Mouse (Mus musculus): Measurements from ENCODE around the gene Tspan18. TPM values are rescaled to one million over a fixed set of nuclear protein-coding genes. Genes with fewer than 3 reads are reported as not detected.
A peak's percentile ranks its signal among the peaks of the same experiment; 100 is the strongest.

Tspan18 gene
- polyA plus RNA-seq, 1 experiment from 2014 or later: 30.3 TPM

DNA sequence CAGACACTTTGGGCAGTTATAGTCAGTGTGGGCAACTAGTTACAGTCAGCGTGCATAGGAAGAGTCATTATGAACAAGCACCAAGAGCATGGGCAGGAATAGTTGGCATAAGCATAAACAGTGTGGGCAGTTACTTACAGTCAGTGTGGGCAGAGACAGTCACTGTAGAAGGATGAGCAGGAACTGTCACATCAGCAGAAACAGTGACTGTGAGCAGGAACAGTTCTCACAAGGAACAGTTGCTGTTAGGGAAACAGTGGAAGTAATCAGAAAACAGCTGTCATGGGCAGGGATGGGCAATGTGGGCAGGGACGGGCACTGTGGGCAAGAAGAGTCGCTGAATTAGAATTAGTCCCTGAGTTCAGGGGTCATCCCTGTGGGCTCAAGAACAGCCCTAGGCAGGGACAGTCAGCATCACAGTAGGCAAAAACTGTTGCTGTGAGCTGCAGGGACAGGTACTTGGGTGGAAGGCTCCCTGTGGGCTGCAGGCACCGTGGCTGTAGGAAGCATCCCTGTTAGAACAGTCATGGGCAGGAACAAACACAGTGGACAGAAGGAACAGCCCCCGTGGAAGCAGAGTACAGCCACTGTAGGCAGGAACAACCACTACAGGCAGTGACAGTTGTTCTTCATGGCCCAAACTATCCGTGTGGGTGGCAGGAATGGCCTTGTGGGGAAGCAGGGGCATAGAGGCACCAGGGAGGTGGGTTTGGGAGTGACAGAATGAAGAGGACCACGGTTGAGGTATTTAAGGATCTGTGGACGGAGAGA is 18.8 kb upstream of the Tspan18 start:
- 76% methylated on average over 8 of the region's 8 CpGs for WGBS
- no peak overlapping the region for H3K9ac ChIP-seq (replicated peaks; ENCODE audit: low read depth, low read length)
- no peak overlapping the region for H3K4me2 ChIP-seq (replicated peaks; ENCODE audit: low read depth, low read length)
- H3K36me3 ChIP-seq (ENCODE audit: control insufficient read depth, insufficient read depth, low read length): no peaks in the 10 kb centered on the region
- no peaks in the 10 kb centered on the region for H3K27me3 ChIP-seq (ENCODE audit: control insufficient read depth, insufficient read depth, low read length)
- H3K27ac ChIP-seq (ENCODE audit: low read length): no peak overlapping the region
- no peak overlapping the region for H3K4me3 ChIP-seq (ENCODE audit: low read depth, low read length)
- no peak for ATAC-seq (ENCODE audit: insufficient number of reproducible peaks, insufficient read depth, low FRiP score, low read depth)
- no peaks in the 10 kb centered on the region for H3K4me1 ChIP-seq (ENCODE audit: control insufficient read depth, insufficient read depth, low read length)
- no peaks in the 10 kb centered on the region for H3K9me3 ChIP-seq (ENCODE audit: control insufficient read depth, low read depth, low read length)

DNA sequence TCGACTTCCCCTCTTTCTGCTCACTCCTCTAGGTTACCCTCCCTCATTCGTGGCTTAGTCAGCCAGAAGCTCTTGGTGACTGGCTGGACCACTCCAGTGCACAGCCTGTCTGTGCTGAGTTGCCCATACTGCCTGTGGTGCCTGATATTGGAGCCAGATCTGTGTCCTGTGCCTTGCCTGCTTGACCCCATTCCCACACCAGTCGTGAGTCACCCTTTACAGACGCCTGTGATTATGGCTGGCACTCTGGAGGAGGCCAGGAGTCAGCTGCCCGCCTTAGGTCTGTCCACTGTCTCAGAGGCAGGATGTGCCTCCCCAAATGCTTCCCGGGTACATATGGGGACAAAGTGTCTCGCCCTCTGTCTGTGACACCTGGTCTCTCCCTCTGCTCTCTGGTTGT is 17.0 kb upstream of the Tspan18 start:
- 60% methylated on average over 7 of the region's 7 CpGs for WGBS
- Histone ChIP-seq H3K27ac (ENCODE audit: low read length) (no peak overlapping the region), H3K4me1 (ENCODE audit: control insufficient read depth, insufficient read depth, low read length) (no peaks in the 10 kb centered on the region), H3K9ac (replicated peaks; ENCODE audit: low read depth, low read length) (no peak overlapping the region), H3K36me3 (ENCODE audit: control insufficient read depth, insufficient read depth, low read length) (no peaks in the 10 kb centered on the region), H3K27me3 (ENCODE audit: control insufficient read depth, insufficient read depth, low read length) (no peaks in the 10 kb centered on the region), H3K4me2 (replicated peaks; ENCODE audit: low read depth, low read length) (no peak overlapping the region), H3K9me3 (ENCODE audit: control insufficient read depth, low read depth, low read length) (no peaks in the 10 kb centered on the region), H3K4me3 (ENCODE audit: low read depth, low read length) (no peak overlapping the region)
- ATAC-seq (ENCODE audit: insufficient number of reproducible peaks, insufficient read depth, low FRiP score, low read depth): no peak

DNA sequence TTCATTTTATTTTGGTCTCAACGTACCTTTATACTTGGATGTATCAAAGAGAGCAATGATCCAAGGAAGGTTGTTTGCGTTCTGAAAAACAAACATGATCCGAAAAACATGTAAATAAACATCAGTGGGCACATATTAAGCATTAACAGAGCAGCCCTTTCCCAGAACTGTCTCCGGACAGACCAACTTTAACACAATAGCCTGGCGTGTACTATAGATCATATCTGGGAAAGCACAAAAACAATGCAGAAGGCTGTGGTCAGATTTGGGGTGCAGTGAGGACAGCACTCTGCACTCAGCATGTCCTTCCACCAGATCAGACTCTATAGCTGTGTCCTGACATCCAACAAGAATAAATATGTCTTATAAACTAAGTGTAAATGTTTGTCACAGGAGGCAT is 12.7 kb upstream of the Tspan18 start:
- Histone ChIP-seq H3K27me3 (ENCODE audit: control insufficient read depth, insufficient read depth, low read length) (no peaks in the 10 kb centered on the region), H3K36me3 (ENCODE audit: control insufficient read depth, insufficient read depth, low read length) (no peaks in the 10 kb centered on the region), H3K27ac (ENCODE audit: low read length) (no peak overlapping the region), H3K4me3 (ENCODE audit: low read depth, low read length) (no peak overlapping the region), H3K4me2 (replicated peaks; ENCODE audit: low read depth, low read length) (no peak overlapping the region), H3K9ac (replicated peaks; ENCODE audit: low read depth, low read length) (no peak overlapping the region), H3K9me3 (ENCODE audit: control insufficient read depth, low read depth, low read length) (no peaks in the 10 kb centered on the region), H3K4me1 (ENCODE audit: control insufficient read depth, insufficient read depth, low read length) (no peaks in the 10 kb centered on the region)
- WGBS: 74% methylated on average over 5 of the region's 5 CpGs
- ATAC-seq (ENCODE audit: insufficient number of reproducible peaks, insufficient read depth, low FRiP score, low read depth): no peak

DNA sequence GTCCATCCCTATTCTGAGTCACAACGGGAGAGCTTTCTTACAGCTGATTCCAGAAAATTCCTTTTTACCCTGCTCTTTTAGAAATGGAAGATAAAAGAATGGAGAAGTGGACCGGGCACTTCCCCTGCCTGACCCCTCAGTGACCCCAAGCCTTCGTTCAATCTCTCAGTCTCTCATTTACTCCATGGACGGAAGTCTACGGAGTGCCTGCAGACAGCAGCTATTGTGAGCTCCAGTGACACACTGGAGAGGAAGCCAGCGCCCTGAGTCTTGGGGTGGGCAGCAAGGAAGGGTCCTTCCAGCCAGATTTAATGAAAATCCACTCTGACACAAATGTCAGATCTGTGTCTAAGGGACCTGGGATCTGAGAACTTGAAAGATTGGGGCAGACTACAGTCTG is 12.3 kb upstream of the Tspan18 start:
- Histone ChIP-seq H3K9ac (replicated peaks; ENCODE audit: low read depth, low read length) (no peak overlapping the region), H3K27me3 (ENCODE audit: control insufficient read depth, insufficient read depth, low read length) (no peaks in the 10 kb centered on the region), H3K36me3 (ENCODE audit: control insufficient read depth, insufficient read depth, low read length) (no peaks in the 10 kb centered on the region), H3K4me3 (ENCODE audit: low read depth, low read length) (no peak overlapping the region), H3K27ac (ENCODE audit: low read length) (no peak overlapping the region), H3K4me1 (ENCODE audit: control insufficient read depth, insufficient read depth, low read length) (no peaks in the 10 kb centered on the region), H3K9me3 (ENCODE audit: control insufficient read depth, low read depth, low read length) (no peaks in the 10 kb centered on the region), H3K4me2 (replicated peaks; ENCODE audit: low read depth, low read length) (no peak overlapping the region)
- ATAC-seq (ENCODE audit: insufficient number of reproducible peaks, insufficient read depth, low FRiP score, low read depth): no peak
- WGBS: 24% methylated on average over 6 of the region's 6 CpGs

DNA sequence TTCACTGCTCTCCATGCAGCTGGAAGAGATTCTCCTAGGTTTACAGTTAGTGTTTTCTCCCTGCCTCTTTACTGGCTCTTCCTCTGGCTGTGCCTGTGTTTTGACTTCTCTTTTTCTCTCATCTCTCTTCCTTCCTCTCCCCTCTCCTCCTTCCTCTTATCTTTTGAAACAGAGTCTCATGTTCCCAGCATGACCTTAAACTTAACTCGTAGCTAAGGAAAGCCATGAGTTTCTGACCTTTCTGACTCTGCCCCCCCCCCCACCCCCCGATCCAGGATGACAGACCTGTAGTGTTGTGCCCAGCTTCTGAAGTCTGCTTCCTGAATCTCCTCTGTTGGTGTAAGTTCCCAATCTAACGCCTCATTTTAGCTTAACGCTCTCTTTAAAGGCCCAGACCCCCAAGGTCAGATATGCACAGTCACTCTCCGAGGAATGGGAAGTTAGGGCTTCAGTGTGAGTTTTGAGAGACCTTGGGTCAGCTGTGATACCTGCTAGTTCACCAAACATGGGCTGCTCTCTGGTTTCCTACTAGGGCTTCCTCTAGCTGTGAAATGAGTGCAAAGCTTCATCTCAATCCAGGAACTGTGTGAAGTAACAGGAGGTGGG is 11.5 kb upstream of the Tspan18 start:
- Histone ChIP-seq H3K36me3 (ENCODE audit: control insufficient read depth, insufficient read depth, low read length) (no peaks in the 10 kb centered on the region), H3K9ac (replicated peaks; ENCODE audit: low read depth, low read length) (no peak overlapping the region), H3K27me3 (ENCODE audit: control insufficient read depth, insufficient read depth, low read length) (no peaks in the 10 kb centered on the region), H3K27ac (ENCODE audit: low read length) (no peak overlapping the region), H3K4me1 (ENCODE audit: control insufficient read depth, insufficient read depth, low read length) (no peaks in the 10 kb centered on the region), H3K4me3 (ENCODE audit: low read depth, low read length) (no peak overlapping the region), H3K9me3 (ENCODE audit: control insufficient read depth, low read depth, low read length) (no peaks in the 10 kb centered on the region), H3K4me2 (replicated peaks; ENCODE audit: low read depth, low read length) (no peak overlapping the region)
- no peak for ATAC-seq (ENCODE audit: insufficient number of reproducible peaks, insufficient read depth, low FRiP score, low read depth)
- 49% methylated on average over 5 of the region's 5 CpGs for WGBS

DNA sequence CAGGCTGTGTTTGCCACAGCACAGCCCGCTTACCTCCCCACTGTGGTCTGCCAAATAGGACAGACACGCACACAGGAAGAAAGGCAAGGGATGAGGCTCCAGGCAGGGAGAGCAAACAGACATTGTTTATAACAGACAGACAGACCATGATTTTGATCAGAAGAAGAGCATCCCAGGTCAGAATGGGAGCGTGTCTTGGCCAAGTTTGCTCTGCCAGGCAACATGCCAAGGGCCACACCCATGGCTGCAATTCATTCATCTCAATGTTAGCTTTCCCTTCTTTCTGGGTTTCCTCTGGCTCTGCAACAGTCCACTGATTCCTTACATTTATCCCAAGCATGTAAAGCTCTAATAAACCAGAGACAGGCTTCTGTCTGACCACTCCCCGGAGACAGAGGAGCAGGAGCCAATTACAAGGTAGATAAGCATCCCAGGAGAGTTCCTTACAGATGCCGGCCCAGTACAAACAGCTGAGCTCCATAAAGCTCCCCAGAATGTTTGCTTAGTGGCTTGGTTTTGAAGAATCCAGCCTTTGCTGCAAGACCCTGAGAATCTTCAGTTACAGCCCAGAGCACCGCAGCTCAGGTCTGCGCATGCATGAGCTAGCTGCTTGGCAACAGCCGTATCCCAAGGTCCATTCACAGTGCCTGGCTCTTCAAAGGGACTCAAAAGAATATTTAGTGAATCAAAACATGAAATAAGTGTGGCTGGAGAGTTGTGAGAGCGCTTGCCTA is 5.2 kb upstream of the Tspan18 start:
- no peak overlapping the region for H3K27ac ChIP-seq (ENCODE audit: low read length)
- no peak for ATAC-seq (ENCODE audit: insufficient number of reproducible peaks, insufficient read depth, low FRiP score, low read depth)
- no peak overlapping the region for H3K4me2 ChIP-seq (replicated peaks; ENCODE audit: low read depth, low read length)
- no peaks in the 10 kb centered on the region for H3K9me3 ChIP-seq (ENCODE audit: control insufficient read depth, low read depth, low read length)
- no peak overlapping the region for H3K4me3 ChIP-seq (ENCODE audit: low read depth, low read length)
- WGBS: 53% methylated on average over 9 of the region's 9 CpGs
- H3K9ac ChIP-seq (replicated peaks; ENCODE audit: low read depth, low read length): no peak overlapping the region
- H3K4me1 ChIP-seq (ENCODE audit: control insufficient read depth, insufficient read depth, low read length): peaks cover 14% of the 10 kb centered on the region
- no peaks in the 10 kb centered on the region for H3K27me3 ChIP-seq (ENCODE audit: control insufficient read depth, insufficient read depth, low read length)
- no peaks in the 10 kb centered on the region for H3K36me3 ChIP-seq (ENCODE audit: control insufficient read depth, insufficient read depth, low read length)

DNA sequence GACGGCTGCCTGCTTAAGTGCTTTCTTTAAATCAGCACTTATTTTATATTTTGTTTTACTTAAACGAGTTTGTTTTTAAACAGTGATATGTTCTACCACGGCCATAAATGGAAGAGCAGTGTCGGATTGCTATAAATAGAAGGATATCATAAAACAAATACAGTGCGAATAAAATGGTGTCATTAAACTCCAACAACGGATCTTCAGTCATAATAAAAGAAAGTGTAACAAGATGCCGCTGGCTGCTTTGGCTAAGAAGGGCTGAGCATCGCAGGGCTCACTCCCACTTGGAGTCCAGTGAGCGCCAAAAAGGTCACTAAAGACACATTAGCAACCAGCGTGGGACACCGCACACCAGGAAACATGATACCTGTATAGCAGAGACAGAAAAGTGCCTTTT is 1.7 kb upstream of the Tspan18 start:
- Histone ChIP-seq H3K36me3 (ENCODE audit: control insufficient read depth, insufficient read depth, low read length) (no peaks in the 10 kb centered on the region), H3K9me3 (ENCODE audit: control insufficient read depth, low read depth, low read length) (no peaks in the 10 kb centered on the region), H3K9ac (replicated peaks; ENCODE audit: low read depth, low read length) (no peak overlapping the region), H3K27ac (ENCODE audit: low read length) (peak overlapping the region; percentile 59; the same call in 1 of the 2 replicates), H3K27me3 (ENCODE audit: control insufficient read depth, insufficient read depth, low read length) (no peaks in the 10 kb centered on the region), H3K4me1 (ENCODE audit: control insufficient read depth, insufficient read depth, low read length) (peaks cover 16% of the 10 kb centered on the region), H3K4me3 (ENCODE audit: low read depth, low read length) (no peak overlapping the region), H3K4me2 (replicated peaks; ENCODE audit: low read depth, low read length) (no peak overlapping the region)
- 56% methylated on average over 11 of the region's 11 CpGs for WGBS
- no peak for ATAC-seq (ENCODE audit: insufficient number of reproducible peaks, insufficient read depth, low FRiP score, low read depth)

DNA sequence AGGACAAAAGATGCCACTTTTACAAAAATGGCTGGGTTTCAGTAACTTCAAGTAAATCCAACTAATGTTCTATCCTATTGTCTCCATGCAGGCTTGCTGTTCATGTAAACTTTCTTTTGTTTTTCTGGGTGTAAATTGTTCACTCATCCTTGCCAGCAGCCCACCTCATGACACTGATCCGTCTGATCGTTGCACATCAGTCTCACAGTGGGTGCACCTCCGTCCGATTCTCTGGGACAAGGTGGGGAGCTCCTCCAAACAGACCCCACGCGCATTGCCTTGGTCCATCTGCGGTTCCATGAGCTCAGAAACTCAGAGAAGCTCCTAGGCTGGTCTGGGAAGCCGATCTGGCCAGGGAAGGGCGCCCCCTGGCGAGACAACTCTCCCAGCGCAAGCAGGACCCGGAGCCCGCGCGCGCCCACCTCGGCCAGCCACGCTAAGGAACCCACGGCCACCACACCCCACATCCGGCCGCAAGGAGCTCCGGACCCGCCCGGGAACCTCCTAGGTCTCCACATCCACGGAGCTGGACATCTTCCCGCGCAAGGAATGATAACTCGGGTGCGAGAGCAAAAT is 976 bp downstream of the Tspan18 start:
- H3K27me3 ChIP-seq (ENCODE audit: control insufficient read depth, insufficient read depth, low read length): no peaks in the 10 kb centered on the region
- H3K4me1 ChIP-seq (ENCODE audit: control insufficient read depth, insufficient read depth, low read length): 0 out of 2 replicates have a peak, but pooled peaks cover 6% of the 10 kb centered on the region
- H3K36me3 ChIP-seq (ENCODE audit: control insufficient read depth, insufficient read depth, low read length): no peaks in the 10 kb centered on the region
- ATAC-seq (ENCODE audit: insufficient number of reproducible peaks, insufficient read depth, low FRiP score, low read depth): peak; percentile 35
- H3K4me2 ChIP-seq (replicated peaks; ENCODE audit: low read depth, low read length): peak overlapping the region; percentile 96
- peak overlapping the region; percentile 76; the same call in 1 of the 2 replicates for H3K27ac ChIP-seq (ENCODE audit: low read length)
- WGBS: 3% methylated on average over 29 of the region's 29 CpGs
- H3K4me3 ChIP-seq (ENCODE audit: low read depth, low read length): peak overlapping the region; percentile 69
- no peaks in the 10 kb centered on the region for H3K9me3 ChIP-seq (ENCODE audit: control insufficient read depth, low read depth, low read length)
- H3K9ac ChIP-seq (replicated peaks; ENCODE audit: low read depth, low read length): peak overlapping the region; percentile 56

Data from stomach, embryonic 14.5 days (tissue).